Mouse (Mus musculus): ENCODE measurements around the gene Dolpp1. TPM values are rescaled to one million over a fixed set of nuclear protein-coding genes. Genes with fewer than 3 reads are reported as not detected.
A peak's percentile ranks its signal among the peaks of the same experiment; 100 is the strongest.

Gene Dolpp1
- polyA plus RNA-seq, 1 experiment, result 19.4 TPM

DNA sequence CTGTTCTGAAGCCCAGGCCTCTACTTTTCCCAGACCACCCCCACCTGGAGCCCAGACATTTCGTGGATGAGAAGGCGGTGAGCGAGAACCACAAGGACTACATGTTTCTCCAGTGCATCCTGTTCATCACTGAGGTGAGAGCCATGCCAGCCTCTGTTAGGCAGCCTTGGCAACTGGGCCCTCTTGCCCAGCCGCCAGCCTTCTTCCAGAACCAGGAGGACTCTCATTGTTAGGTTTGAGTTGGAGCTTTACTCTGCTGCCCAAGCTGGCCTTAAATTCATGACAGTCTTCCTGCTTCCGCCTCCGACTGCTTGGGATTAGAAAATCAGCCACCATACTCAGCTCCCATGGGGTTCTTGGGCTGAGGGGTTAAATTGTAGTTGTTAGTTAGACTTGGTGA, 47.6 kb downstream of the Dolpp1 start:
- H3K4me3 ChIP-seq (ENCODE audit: insufficient read depth, poor library complexity, severe bottlenecking), result no peak overlapping the region
- H3K79me2 ChIP-seq (ENCODE audit: control insufficient read depth, insufficient read depth), result peaks cover 21% of the 10 kb centered on the region
- peaks cover 8% of the 10 kb centered on the region for H3K79me3 ChIP-seq (ENCODE audit: low read depth)
- H3K36me3 ChIP-seq (ENCODE audit: control insufficient read depth, insufficient read depth), result peaks cover 65% of the 10 kb centered on the region
- H3ac ChIP-seq (ENCODE audit: control insufficient read depth, insufficient read length, low read depth), result no peak overlapping the region
- TF ChIP-seq USF1 (IDR thresholded peaks at IDR 0.05; ENCODE audit: low read depth), result no peak
- no peak for TF ChIP-seq MYOD1 (IDR thresholded peaks at IDR 0.05; ENCODE audit: control insufficient read depth, insufficient read length, low read depth)
- no peak for TF ChIP-seq MAX (IDR thresholded peaks at IDR 0.05)
- no peak for TF ChIP-seq CEBPB (IDR thresholded peaks at IDR 0.05; ENCODE audit: low read depth)
- TF ChIP-seq FOSL1 (IDR thresholded peaks at IDR 0.05; ENCODE audit: insufficient read depth, low read length, poor library complexity, severe bottlenecking), result no peak
- TF ChIP-seq CTCF (IDR thresholded peaks at IDR 0.05; ENCODE audit: control insufficient read depth, insufficient read depth, insufficient read length), result no peak
- TF ChIP-seq MYOG (IDR thresholded peaks at IDR 0.05; ENCODE audit: control insufficient read depth, extremely low read depth, insufficient read length), result no peak
- no peaks in the 10 kb centered on the region for H3K27me3 ChIP-seq (ENCODE audit: control insufficient read depth, insufficient read depth, insufficient read length)

DNA sequence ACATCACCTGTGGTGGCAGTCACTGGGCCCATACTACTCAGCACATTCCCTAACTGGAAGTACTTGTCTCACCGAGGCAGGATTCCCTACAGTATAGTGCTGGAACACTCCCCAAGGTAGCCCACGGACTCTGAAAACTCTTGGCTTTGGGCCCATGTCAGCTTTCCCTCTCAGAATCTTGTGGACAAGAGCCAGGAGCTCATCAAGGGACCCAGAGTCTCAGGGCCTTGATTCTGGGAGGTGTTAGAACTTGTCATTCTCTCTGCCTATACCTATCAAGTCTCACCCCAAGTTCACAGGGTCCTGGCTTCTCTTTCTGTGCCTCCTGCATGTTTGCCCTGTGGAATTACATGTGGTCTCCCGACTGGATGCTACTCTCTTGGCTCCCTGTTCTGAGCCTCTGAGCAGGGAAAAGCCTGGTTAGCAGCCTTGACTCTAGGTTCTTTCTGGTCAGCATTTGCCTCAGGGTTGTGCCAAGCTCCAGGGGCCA, 48.2 kb downstream of the Dolpp1 start:
- Histone ChIP-seq H3K79me3 (ENCODE audit: low read depth) (peaks cover 8% of the 10 kb centered on the region), H3K79me2 (ENCODE audit: control insufficient read depth, insufficient read depth) (peaks cover 27% of the 10 kb centered on the region), H3K4me3 (ENCODE audit: insufficient read depth, poor library complexity, severe bottlenecking) (no peak overlapping the region), H3ac (ENCODE audit: control insufficient read depth, insufficient read length, low read depth) (peak overlapping the region; percentile 38), H3K27me3 (ENCODE audit: control insufficient read depth, insufficient read depth, insufficient read length) (no peaks in the 10 kb centered on the region), H3K36me3 (ENCODE audit: control insufficient read depth, insufficient read depth) (peaks cover 66% of the 10 kb centered on the region)
- no peak for TF ChIP-seq CEBPB (IDR thresholded peaks at IDR 0.05; ENCODE audit: low read depth)
- TF ChIP-seq CTCF (IDR thresholded peaks at IDR 0.05; ENCODE audit: control insufficient read depth, insufficient read depth, insufficient read length), result no peak
- TF ChIP-seq FOSL1 (IDR thresholded peaks at IDR 0.05; ENCODE audit: insufficient read depth, low read length, poor library complexity, severe bottlenecking), result no peak
- TF ChIP-seq MYOG (IDR thresholded peaks at IDR 0.05; ENCODE audit: control insufficient read depth, extremely low read depth, insufficient read length), result no peak
- no peak for TF ChIP-seq MYOD1 (IDR thresholded peaks at IDR 0.05; ENCODE audit: control insufficient read depth, insufficient read length, low read depth)
- no peak for TF ChIP-seq USF1 (IDR thresholded peaks at IDR 0.05; ENCODE audit: low read depth)

DNA sequence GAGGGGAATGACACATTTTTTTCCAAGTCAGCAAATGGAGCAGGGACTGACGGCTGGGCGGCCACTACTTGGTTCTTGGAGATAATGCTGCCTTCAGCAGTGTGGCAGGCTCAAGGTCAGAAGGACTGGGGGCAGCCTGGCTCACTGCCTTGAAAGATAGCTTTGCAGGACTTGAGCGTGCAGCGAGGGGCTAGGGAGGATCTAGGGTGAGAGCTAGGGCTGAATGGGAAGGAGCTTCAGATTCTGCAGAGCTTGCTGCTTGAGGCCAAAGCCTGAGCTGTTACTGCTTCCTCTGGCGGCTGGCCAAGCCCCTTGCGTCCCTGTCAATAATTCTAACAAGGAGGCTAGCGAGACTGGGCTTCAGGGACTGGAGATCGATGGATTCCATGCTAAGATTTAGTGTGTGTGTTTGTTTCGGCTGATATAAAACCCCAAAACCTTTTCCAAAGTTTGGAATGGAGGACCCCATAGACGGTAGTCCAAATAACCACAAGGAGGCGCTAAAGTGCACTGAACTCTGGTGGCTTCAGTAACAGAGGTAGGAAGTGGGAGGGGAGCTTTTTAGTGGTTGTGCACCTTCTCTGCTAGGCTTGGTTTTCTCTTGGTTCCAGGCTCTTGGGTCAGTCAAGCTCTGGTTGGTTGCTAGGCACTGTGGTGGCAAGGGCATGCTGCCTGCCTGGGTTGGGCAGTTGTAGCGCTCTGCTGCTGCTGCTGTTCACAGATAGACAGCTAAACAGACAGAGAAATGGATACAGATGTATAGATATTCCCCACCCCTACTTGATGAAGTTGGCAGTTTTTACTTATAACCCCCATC, 48.9 kb downstream of the Dolpp1 start:
- H3ac ChIP-seq (ENCODE audit: control insufficient read depth, insufficient read length, low read depth), result peak overlapping the region; percentile 51
- H3K79me2 ChIP-seq (ENCODE audit: control insufficient read depth, insufficient read depth), result peaks cover 34% of the 10 kb centered on the region
- peaks cover 8% of the 10 kb centered on the region for H3K79me3 ChIP-seq (ENCODE audit: low read depth)
- peaks cover 70% of the 10 kb centered on the region for H3K36me3 ChIP-seq (ENCODE audit: control insufficient read depth, insufficient read depth)
- no peak overlapping the region for H3K4me3 ChIP-seq (ENCODE audit: insufficient read depth, poor library complexity, severe bottlenecking)
- no peak for TF ChIP-seq USF1 (IDR thresholded peaks at IDR 0.05; ENCODE audit: low read depth)
- TF ChIP-seq MAX (IDR thresholded peaks at IDR 0.05), result peak; percentile 13
- no peak for TF ChIP-seq MYOD1 (IDR thresholded peaks at IDR 0.05; ENCODE audit: control insufficient read depth, insufficient read length, low read depth)
- TF ChIP-seq MYOG (IDR thresholded peaks at IDR 0.05; ENCODE audit: control insufficient read depth, extremely low read depth, insufficient read length), result no peak
- no peak for TF ChIP-seq FOSL1 (IDR thresholded peaks at IDR 0.05; ENCODE audit: insufficient read depth, low read length, poor library complexity, severe bottlenecking)
- TF ChIP-seq CEBPB (IDR thresholded peaks at IDR 0.05; ENCODE audit: low read depth), result no peak
- peak; percentile 12 for TF ChIP-seq CTCF (IDR thresholded peaks at IDR 0.05; ENCODE audit: control insufficient read depth, insufficient read depth, insufficient read length)
- H3K27me3 ChIP-seq (ENCODE audit: control insufficient read depth, insufficient read depth, insufficient read length), result no peaks in the 10 kb centered on the region

DNA sequence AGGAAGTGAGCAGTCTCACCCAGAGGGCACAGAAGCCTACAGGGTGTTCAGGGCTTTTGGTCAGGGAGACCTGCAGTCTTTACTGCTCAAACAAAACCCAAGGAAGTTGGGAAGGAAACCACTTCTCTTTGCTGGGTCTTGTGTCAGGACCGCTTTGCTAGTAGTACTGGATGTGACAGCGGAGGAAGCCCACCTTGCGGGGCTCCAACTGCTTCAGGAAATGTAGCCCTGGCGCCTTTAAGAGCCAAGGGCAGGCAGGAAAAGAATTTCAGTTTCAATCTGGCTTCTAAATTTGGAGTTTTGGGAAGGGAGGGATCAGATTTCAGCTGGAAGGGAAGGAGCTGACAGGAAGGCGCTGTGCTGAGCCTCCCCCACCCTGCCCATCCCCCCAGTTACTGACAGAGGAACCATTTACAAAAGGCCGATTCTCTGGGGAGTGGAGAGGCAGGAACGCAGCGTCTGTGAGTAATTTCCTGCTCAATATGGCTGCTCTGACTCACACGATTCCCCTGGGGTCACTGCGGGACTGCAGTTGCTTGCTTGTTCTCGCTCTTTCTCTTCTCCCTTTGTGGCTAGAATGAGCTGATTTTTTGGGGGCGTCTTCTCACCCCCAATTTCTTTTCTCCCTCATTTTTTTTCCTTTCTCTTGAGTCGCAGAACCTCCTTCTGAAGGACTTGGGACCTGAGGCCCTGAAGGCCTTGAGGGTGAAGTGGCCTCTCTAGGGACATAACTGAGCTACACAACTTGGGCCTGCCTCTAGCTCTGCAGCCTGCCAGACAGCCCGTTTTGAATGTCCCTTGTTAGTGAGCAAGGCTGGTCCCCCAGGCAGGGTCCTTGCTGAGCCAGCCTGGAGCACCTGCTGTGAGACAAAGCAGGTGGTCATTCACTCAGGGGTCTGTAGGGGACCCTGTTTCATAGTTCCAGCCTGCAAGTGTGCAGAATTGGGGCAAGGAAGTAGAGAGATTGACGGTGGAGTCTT, 49.8 kb downstream of the Dolpp1 start:
- Histone ChIP-seq H3K79me3 (ENCODE audit: low read depth) (peaks cover 16% of the 10 kb centered on the region), H3K4me3 (ENCODE audit: insufficient read depth, poor library complexity, severe bottlenecking) (no peak overlapping the region), H3K27me3 (ENCODE audit: control insufficient read depth, insufficient read depth, insufficient read length) (no peaks in the 10 kb centered on the region), H3ac (ENCODE audit: control insufficient read depth, insufficient read length, low read depth) (peak overlapping the region; percentile 65), H3K79me2 (ENCODE audit: control insufficient read depth, insufficient read depth) (peaks cover 43% of the 10 kb centered on the region), H3K36me3 (ENCODE audit: control insufficient read depth, insufficient read depth) (peaks cover 76% of the 10 kb centered on the region)
- peak; percentile 67 for TF ChIP-seq MYOD1 (IDR thresholded peaks at IDR 0.05; ENCODE audit: control insufficient read depth, insufficient read length, low read depth)
- no peak for TF ChIP-seq CEBPB (IDR thresholded peaks at IDR 0.05; ENCODE audit: low read depth)
- peak; percentile 75 for TF ChIP-seq MAX (IDR thresholded peaks at IDR 0.05)
- TF ChIP-seq FOSL1 (IDR thresholded peaks at IDR 0.05; ENCODE audit: insufficient read depth, low read length, poor library complexity, severe bottlenecking), result peak; percentile 90
- no peak for TF ChIP-seq MYOG (IDR thresholded peaks at IDR 0.05; ENCODE audit: control insufficient read depth, extremely low read depth, insufficient read length)

DNA sequence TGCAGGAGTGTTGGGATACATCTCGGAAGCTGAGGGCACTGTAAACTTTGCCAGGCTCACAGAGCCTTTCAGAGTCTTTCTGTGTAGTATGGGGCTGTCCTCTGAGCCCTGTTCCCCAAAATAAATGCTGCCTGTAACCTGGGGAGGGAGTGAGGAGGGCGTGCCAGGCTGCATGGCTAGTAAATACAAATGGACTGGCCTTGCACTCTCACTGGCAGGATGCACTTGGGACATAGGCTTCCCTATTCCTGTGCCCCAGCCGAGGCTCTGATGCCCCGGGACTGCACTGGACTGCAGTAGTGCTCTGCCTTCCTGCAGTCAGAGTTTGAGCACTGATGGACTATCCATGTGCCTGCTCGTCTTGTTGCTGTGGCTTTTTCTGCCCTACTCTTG, 50.4 kb downstream of the Dolpp1 start:
- Histone ChIP-seq H3ac (ENCODE audit: control insufficient read depth, insufficient read length, low read depth) (peak overlapping the region; percentile 65), H3K79me2 (ENCODE audit: control insufficient read depth, insufficient read depth) (peaks cover 50% of the 10 kb centered on the region), H3K27me3 (ENCODE audit: control insufficient read depth, insufficient read depth, insufficient read length) (no peaks in the 10 kb centered on the region), H3K79me3 (ENCODE audit: low read depth) (peaks cover 16% of the 10 kb centered on the region), H3K36me3 (ENCODE audit: control insufficient read depth, insufficient read depth) (peaks cover 76% of the 10 kb centered on the region), H3K4me3 (ENCODE audit: insufficient read depth, poor library complexity, severe bottlenecking) (no peak overlapping the region)
- no peak for TF ChIP-seq MYOD1 (IDR thresholded peaks at IDR 0.05; ENCODE audit: control insufficient read depth, insufficient read length, low read depth)
- no peak for TF ChIP-seq MYOG (IDR thresholded peaks at IDR 0.05; ENCODE audit: control insufficient read depth, extremely low read depth, insufficient read length)
- TF ChIP-seq CTCF (IDR thresholded peaks at IDR 0.05; ENCODE audit: control insufficient read depth, insufficient read depth, insufficient read length), result no peak
- no peak for TF ChIP-seq FOSL1 (IDR thresholded peaks at IDR 0.05; ENCODE audit: insufficient read depth, low read length, poor library complexity, severe bottlenecking)
- TF ChIP-seq CEBPB (IDR thresholded peaks at IDR 0.05; ENCODE audit: low read depth), result no peak
- no peak for TF ChIP-seq MAX (IDR thresholded peaks at IDR 0.05)
- no peak for TF ChIP-seq USF1 (IDR thresholded peaks at IDR 0.05; ENCODE audit: low read depth)

All from C2C12 (cell line).